Mouse (Mus musculus): ENCODE measurements around the gene Gtf3c6. TPM values are rescaled to one million over a fixed set of nuclear protein-coding genes. Genes with fewer than 3 reads are reported as not detected.

The Gtf3c6 gene
- 3.1 and 3.3 TPM in 2 replicates for polyA plus RNA-seq (2012; rRNA removed)

DNA sequence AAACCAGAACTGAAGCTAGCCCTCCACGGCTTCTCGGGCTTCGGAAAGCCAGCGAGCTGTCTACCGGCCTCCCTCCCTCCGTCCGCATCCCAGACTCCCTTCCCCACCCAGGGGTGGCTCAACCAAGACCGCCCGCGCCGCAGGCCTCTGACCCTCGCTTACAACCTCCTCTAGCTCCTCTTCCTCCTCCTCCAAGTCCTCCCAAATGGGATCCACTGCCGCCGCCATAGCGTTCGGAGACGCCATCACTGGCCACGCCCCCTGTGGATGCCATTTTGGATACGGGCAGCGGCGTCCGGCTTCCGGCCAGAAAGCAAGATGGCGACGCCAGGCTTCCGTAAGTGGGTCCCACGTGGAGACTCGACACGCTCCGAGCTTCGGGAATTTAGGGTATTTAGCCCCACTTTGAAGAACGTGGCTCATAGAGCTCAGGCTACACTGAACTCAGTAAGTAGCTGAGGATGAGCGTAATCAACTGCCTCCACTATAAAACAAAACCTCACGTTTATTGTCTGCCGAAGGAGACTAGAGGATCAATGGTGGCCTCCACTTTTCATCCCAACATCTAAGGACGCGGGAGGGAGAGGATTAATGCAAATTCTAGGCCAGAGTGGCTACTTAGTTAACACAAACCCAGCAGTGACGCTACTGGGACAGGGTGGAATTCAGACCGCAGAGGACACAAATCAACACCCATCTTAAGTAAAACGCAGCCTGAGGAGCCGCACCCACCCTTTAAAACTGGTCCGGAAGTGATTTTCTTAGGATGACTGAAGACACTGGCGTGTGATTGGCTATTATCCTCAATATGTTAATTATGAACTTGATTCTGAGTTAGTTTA is at the start of gene Gtf3c6:
Gtf3c6 (minus strand) TSS at position 695 of the 842 bp plus-strand sequence.

DNA sequence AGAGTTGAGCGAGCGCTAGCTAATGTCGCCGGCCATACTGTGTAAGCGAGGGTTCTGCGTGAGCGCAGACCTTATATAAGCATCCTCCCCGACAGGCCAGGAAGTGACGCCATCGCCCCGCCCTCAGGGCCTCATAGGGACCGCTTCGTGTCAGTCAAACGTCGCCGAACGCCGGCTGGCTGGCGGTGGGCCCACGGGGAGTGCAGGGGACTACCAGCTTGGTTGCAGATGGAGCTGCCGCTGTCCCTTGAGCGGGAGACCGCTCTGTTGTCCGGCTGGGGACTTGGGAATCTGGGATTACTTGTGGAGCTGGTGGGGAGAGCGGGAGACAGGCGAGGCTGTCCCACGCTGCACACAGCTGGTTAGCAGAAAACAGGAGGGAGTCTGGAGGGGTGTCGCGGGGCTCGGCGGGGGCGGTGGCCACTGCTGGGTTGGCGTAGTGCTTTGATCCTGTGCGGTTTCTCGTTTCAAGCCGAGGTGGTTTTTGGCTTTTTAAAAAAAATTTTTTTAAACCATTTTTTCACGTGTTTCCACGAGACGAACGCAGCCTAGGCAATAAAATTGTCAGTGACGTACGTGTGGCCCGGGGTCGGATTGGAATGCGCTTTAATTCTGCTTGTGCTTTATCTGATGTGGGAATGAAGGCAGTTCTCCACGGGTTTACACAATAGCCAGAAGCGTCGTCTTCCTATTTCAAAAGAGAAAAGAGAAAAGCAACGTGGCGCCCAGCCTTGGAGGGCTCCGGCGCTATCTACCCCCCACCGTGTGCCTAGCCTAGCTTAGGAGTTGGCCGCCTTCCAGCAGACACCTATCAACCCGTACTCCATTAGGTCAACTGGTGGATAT is 44.5 kb upstream of the Gtf3c6 start, which contains the start of gene Amd1:
Amd1 (minus strand) TSS at position 47 of the 846 bp plus-strand sequence.

DNA sequence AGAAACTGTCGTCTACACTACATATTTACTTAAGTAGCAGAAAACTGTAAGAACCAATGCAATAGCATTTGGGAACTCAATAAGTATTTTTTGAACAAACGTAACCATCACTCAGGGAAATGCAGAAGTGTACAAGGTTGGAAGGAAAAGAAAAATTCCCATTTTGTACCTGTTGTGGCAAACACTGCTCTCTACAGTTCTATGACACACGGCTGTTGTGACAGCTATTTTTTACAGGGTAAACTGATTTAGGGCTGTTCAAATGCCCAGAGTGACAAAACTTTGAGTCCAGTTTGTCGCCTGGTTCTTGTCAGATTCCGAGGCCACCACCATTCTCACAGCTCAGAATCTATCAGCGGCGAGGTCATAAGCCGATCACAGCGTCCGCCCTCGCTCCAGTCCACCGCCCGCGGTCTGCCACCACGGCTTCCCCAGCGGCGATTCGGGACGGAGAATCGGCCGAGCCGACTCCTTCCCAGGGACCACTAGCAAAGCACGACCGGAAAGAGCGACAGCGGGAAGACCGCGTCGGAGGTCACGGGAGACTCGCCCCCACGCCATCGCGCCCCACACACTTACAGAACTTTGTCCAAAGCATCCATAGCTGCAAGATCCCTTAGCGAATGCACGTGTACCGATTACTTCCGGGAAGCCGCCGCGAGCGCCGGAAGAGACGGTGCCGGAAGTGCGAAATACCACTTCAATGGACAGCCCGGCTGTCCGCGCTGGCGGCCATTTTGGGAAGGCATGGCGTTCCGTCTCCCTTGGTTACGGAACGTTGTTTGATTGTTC is 11.3 kb downstream of the Gtf3c6 start, which contains the start of gene Rpf2:
Rpf2 (minus strand) TSS at position 663 of the 792 bp plus-strand sequence.

Other genes with a start within 250 kb of the Gtf3c6 start
- 0.07 and 0.21 TPM in 2 replicates for gene Mfsd4b1, start 232.8 kb downstream of the Gtf3c6 start, polyA plus RNA-seq (2012; rRNA removed)
- 4.4 and 6.4 TPM in 2 replicates for gene Slc16a10, start 115.8 kb downstream of the Gtf3c6 start, polyA plus RNA-seq (2012; rRNA removed)
- gene Rpf2, start 11.1 kb downstream of the Gtf3c6 start, polyA plus RNA-seq (2012; rRNA removed): 0.65 and 1.5 TPM in 2 replicates
- 4.7 and 5.5 TPM in 2 replicates for gene Amd1, start 44.1 kb upstream of the Gtf3c6 start, polyA plus RNA-seq (2012; rRNA removed)
- gene Cdk19, start 81.5 kb upstream of the Gtf3c6 start, polyA plus RNA-seq (2012; rRNA removed): 5.7 and 6.5 TPM in 2 replicates

Data from colon, adult 2 months (tissue).